Mouse (Mus musculus) brain, embryonic 14.5 days (tissue): ENCODE data around the gene Gm28051.

Experiments used
- CTCF ChIP-seq: fragments of 200-500 bp; IDR thresholded peaks from 2 replicates; pipeline ENCODE4 v1.5.1; 2012; ENCODE audit warnings: inconsistent platforms, mild to moderate bottlenecking, moderate library complexity, borderline replicate concordance; ENCODE audit not compliant: insufficient read depth, insufficient read length; ENCODE audit errors: extremely low read depth
- POLR2A ChIP-seq: fragments of 200-500 bp; IDR thresholded peaks from 2 replicates; pipeline ENCODE4 v1.6.1; 2012; ENCODE audit warnings: mild to moderate bottlenecking, inconsistent platforms, borderline replicate concordance; ENCODE audit not compliant: poor library complexity, insufficient read depth, insufficient read length, severe bottlenecking; ENCODE audit errors: extremely low read depth

DNA sequence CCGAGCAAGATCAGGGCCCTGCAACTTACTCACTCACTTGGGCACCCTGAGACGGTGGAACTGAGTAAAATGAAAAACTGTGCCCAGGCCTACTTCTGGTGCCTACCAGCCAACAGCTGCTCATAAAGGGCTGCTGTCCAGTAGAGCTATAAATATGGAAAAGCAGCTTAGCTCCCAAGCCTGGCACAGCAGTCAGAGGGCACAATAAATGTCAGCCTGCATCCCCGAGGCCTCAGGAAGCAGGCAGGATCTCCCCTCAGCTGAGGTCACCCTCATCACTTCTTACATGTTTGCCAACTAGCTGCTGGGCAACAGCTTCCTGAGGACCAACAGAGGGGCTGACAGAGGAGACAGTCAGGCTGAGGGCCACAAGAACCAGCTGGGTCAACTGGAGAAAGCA lies 80.5 kb downstream of the Gm28051 start:
- TF ChIP-seq POLR2A (no peak), CTCF (no peak)
